Mouse (Mus musculus) liver (tissue): ENCODE measurements around the gene Fhod1.

ENCODE experiments used
- DNase-seq: peaks from one replicate; pipeline ENCODE4 v3.0.0-alpha.2; 2020; ENCODE audit warnings: mixed read lengths

The Fhod1 gene

GRCm38 (mm10) chr8:105313622-105314402 is 33.9 kb downstream of the Fhod1 start:
- peak; percentile 49 for DNase-seq

- peak; percentile 63 for DNase-seq
These were observed 34.8 kb downstream of the Fhod1 start for GRCm38 (mm10) chr8:105312891-105313481.

- peak; percentile 59 for DNase-seq
These were observed 36.0 kb downstream of the Fhod1 start for GRCm38 (mm10) chr8:105311718-105312117.

GRCm38 (mm10) chr8:105310118-105310517 is 37.6 kb downstream of the Fhod1 start:
- no peak for DNase-seq

- no peak for DNase-seq
These were observed 38.5 kb downstream of the Fhod1 start for GRCm38 (mm10) chr8:105309142-105309847.

GRCm38 (mm10) chr8:105308428-105308827 is 39.3 kb downstream of the Fhod1 start:
- no peak for DNase-seq

- no peak for DNase-seq
These were observed 40.1 kb downstream of the Fhod1 start for GRCm38 (mm10) chr8:105307670-105308069.

- no peak for DNase-seq
These were observed 41.5 kb downstream of the Fhod1 start for GRCm38 (mm10) chr8:105306146-105306691.

GRCm38 (mm10) chr8:105305211-105306145 is 42.3 kb downstream of the Fhod1 start, which contains the start of gene Elmo3:
Gene Elmo3, plus strand, starts transcription at chr8:105305601.
- DNase-seq: peak; percentile 81

GRCm38 (mm10) chr8:105304325-105305210 is 43.2 kb downstream of the Fhod1 start:
- peak; percentile 56 for DNase-seq

GRCm38 (mm10) chr8:105303874-105304273 is 43.9 kb downstream of the Fhod1 start:
- no peak for DNase-seq

GRCm38 (mm10) chr8:105303396-105303795 is 44.4 kb downstream of the Fhod1 start:
- DNase-seq: no peak

- DNase-seq: peak; percentile 95
These were observed 47.8 kb downstream of the Fhod1 start for GRCm38 (mm10) chr8:105299962-105300361.

- DNase-seq: peak; percentile 68
These were observed 49.2 kb downstream of the Fhod1 start for GRCm38 (mm10) chr8:105298351-105299252.

GRCm38 (mm10) chr8:105297511-105298192 is 50.1 kb downstream of the Fhod1 start, which contains the start of gene E2f4:
Gene E2f4, plus strand, starts transcription at chr8:105297663.
- peak; percentile 95 for DNase-seq

- DNase-seq: no peak
These were observed 51.7 kb downstream of the Fhod1 start, which contains the start of gene Exoc3l for GRCm38 (mm10) chr8:105295895-105296573. Gene Exoc3l, minus strand, starts transcription at chr8:105296101.

GRCm38 (mm10) chr8:105295256-105295655 is 52.5 kb downstream of the Fhod1 start:
- DNase-seq: no peak

- no peak for DNase-seq
These were observed 53.0 kb downstream of the Fhod1 start for GRCm38 (mm10) chr8:105294776-105295175.

GRCm38 (mm10) chr8:105293405-105293804 is 54.3 kb downstream of the Fhod1 start:
- DNase-seq: no peak
